11 mouse cellular contexts compared by ENCODE assay signal in genomic region chr12:29701076-29701475, GRCm38 (mm10).
DNase-seq lines count a peak whose midpoint lies in the region; ATAC-seq and TF ChIP-seq lines count a peak whose summit lies in the region.
"Had no signal": no experiment of that assay in that cellular context is flagged by ENCODE, and none has a peak within 500 bp of the region (broad histone marks: within the 10 kb centered on the region; RNA-seq: fewer than 3 reads in every experiment).

No protein-coding gene starts in this region.

- intact Hi-C loops in heart, adult 2 months (cut with DNase I) = no loop called here

- WGBS in heart, adult 2 months = 55% methylated on average over 4 of the region's 4 CpGs
- 38% methylated on average over 4 of the region's 4 CpGs for WGBS in neural tube, embryonic 13.5 days
- WGBS in midbrain, embryonic 13.5 days = 48% methylated on average over 4 of the region's 4 CpGs

- no peaks in the 10 kb centered on the region for H3K79me2 ChIP-seq in heart, adult 2 months (replicated peaks; ENCODE audit: control insufficient read depth, insufficient read depth, low read length)

- no peak for TF ChIP-seq CTCF in heart, adult 2 months (IDR thresholded peaks at IDR 0.05)

- no peak for DNase-seq in heart, adult 2 months
- no peak for DNase-seq in heart, adult 9 months (ENCODE audit: low spot score in 2 of 2)
- no peak for DNase-seq in neural tube, embryonic 10.5 days (ENCODE audit: extremely low spot score, low spot score)
- no peak for DNase-seq in thymus, postnatal 14 days
- DNase-seq: B cell, adult 2 months; kidney, adult 9 months; liver, embryonic 13.5 days had no signal

- H3K4me2 ChIP-seq in neural tube, embryonic 13.5 days = no peak overlapping the region
- no peak overlapping the region for H3K4me2 ChIP-seq in midbrain, embryonic 13.5 days (replicated peaks)
- H3K4me2 ChIP-seq: heart, embryonic 12.5 days; liver, embryonic 13.5 days had no signal

- H3K27me3 ChIP-seq in heart, adult 2 months (ENCODE audit: control insufficient read depth, insufficient read depth, low read length) = no peaks in the 10 kb centered on the region
- H3K27me3 ChIP-seq in neural tube, embryonic 13.5 days = no peaks in the 10 kb centered on the region
- 0 out of 2 replicates have a peak, but pooled peaks cover 4% of the 10 kb centered on the region for H3K27me3 ChIP-seq in midbrain, embryonic 13.5 days
- H3K27me3 ChIP-seq: heart, embryonic 12.5 days; liver, embryonic 13.5 days had no signal

- H3K27ac ChIP-seq in heart, adult 2 months = peak overlapping the region; percentile 68; the same call in 1 of the 2 replicates
- peak overlapping the region; percentile 93 for H3K27ac ChIP-seq in neural tube, embryonic 13.5 days (replicated peaks)
- H3K27ac ChIP-seq in midbrain, embryonic 13.5 days = peak overlapping the region; percentile 88
- H3K27ac ChIP-seq: liver, embryonic 13.5 days had no signal

- H3K9ac ChIP-seq in heart, adult 2 months (ENCODE audit: low read depth, low read length) = no peak overlapping the region
- 0 out of 2 replicates have a peak overlapping the region, but pooled peaks have one; percentile 53 for H3K9ac ChIP-seq in neural tube, embryonic 13.5 days
- H3K9ac ChIP-seq in midbrain, embryonic 13.5 days (replicated peaks) = no peak overlapping the region
- H3K9ac ChIP-seq: heart, embryonic 12.5 days; liver, embryonic 13.5 days had no signal

- no peak overlapping the region for H3K4me3 ChIP-seq in heart, adult 2 months
- no peak overlapping the region for H3K4me3 ChIP-seq in neural tube, embryonic 13.5 days
- no peak overlapping the region for H3K4me3 ChIP-seq in midbrain, embryonic 13.5 days (replicated peaks)
- H3K4me3 ChIP-seq: heart, embryonic 12.5 days; liver, embryonic 13.5 days had no signal

- peaks cover 24% of the 10 kb centered on the region for H3K4me1 ChIP-seq in heart, adult 2 months (ENCODE audit: control insufficient read depth, insufficient read depth, low read length)
- peaks cover 72% of the 10 kb centered on the region for H3K4me1 ChIP-seq in neural tube, embryonic 13.5 days (replicated peaks)
- H3K4me1 ChIP-seq in midbrain, embryonic 13.5 days (replicated peaks) = peaks cover 76% of the 10 kb centered on the region
- H3K4me1 ChIP-seq: liver, embryonic 13.5 days had no signal

- TF ChIP-seq POLR2A in heart, adult 2 months (IDR thresholded peaks at IDR 0.05; ENCODE audit: insufficient read depth, low read depth, low read length) = no peak

- H3K36me3 ChIP-seq in heart, adult 2 months (ENCODE audit: control insufficient read depth, insufficient read depth, low read length) = peaks cover 2% of the 10 kb centered on the region; the same call in 1 of the 2 replicates
- H3K36me3 ChIP-seq in neural tube, embryonic 13.5 days = no peaks in the 10 kb centered on the region
- no peaks in the 10 kb centered on the region for H3K36me3 ChIP-seq in midbrain, embryonic 13.5 days
- H3K36me3 ChIP-seq: heart, embryonic 12.5 days; liver, embryonic 13.5 days had no signal

- H3K9me3 ChIP-seq in neural tube, embryonic 13.5 days = no peaks in the 10 kb centered on the region
- no peaks in the 10 kb centered on the region for H3K9me3 ChIP-seq in midbrain, embryonic 13.5 days
- H3K9me3 ChIP-seq: heart, embryonic 12.5 days; liver, embryonic 13.5 days had no signal

- TF ChIP-seq EP300 in heart, adult 2 months (IDR thresholded peaks at IDR 0.05; ENCODE audit: insufficient read depth, low read depth, low read length) = no peak

- no peak for ATAC-seq in neural tube, embryonic 13.5 days (ENCODE audit: low read depth)
- no peak for ATAC-seq in midbrain, embryonic 13.5 days
- no peak for ATAC-seq in granulocyte monocyte progenitor cell, adult 5-6 weeks (replicated peaks; ENCODE audit: poor library complexity, severe bottlenecking)
